Mouse (Mus musculus): ENCODE results near the gene Adck1.
"Not testable (repeated sequence)": the region's sequence is repeated elsewhere in the genome, so short reads cannot be mapped to it uniquely, and the experiment has no call there.

The Adck1 gene

GRCm38 (mm10) chr12:88360441-88361119 lies at the start of gene Adck1:
Gene Adck1 (plus strand): TSS chr12:88360554.
- DNase-seq = peak; percentile 93

- no peak for DNase-seq
Observed at GRCm38 (mm10) chr12:88314556-88314955, 45.8 kb upstream of the Adck1 start.

GRCm38 (mm10) chr12:88323926-88324325 lies 36.4 kb upstream of the Adck1 start, which contains the start of gene Gm5039:
Gene Gm5039 (minus strand): TSS chr12:88324026.
- DNase-seq = not testable (repeated sequence)

DNA sequence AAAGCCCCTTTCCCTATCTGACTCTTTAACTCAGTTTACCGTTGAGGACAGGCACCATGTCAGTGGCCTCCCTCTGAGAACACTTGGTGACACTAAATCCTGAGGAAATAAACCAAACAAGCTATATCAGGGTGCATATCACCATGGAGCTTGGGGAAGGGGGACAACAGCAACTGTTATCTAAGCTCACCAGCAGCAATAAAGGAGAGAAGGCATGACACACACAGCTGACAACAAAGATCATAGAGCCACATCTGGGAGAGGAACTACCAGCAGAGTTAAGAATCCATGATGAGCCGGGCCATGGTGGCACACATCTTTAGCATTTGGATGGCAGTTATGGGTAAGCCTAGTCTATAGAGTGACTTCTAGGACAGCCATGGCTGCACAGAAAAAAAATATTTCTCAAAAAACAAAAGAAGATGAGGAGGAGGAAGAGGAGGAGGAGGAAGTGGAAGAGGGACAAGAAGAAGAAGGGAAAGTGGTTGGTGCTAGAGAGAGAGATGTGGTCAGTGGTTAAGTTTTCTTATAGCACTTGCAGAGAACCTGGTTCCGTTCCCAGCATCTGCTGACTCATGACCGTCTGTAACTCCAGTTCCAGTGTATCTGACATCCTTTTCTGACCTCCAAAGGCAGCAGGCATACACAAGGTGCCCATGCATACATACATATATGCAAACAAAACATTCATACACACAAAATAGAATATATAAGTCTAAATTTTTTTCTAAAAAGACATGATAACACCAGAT lies 23.5 kb upstream of the Adck1 start:
- not testable (repeated sequence) for DNase-seq

- DNase-seq = not testable (repeated sequence)
Observed at GRCm38 (mm10) chr12:88341286-88341685, 19.1 kb upstream of the Adck1 start.

DNA sequence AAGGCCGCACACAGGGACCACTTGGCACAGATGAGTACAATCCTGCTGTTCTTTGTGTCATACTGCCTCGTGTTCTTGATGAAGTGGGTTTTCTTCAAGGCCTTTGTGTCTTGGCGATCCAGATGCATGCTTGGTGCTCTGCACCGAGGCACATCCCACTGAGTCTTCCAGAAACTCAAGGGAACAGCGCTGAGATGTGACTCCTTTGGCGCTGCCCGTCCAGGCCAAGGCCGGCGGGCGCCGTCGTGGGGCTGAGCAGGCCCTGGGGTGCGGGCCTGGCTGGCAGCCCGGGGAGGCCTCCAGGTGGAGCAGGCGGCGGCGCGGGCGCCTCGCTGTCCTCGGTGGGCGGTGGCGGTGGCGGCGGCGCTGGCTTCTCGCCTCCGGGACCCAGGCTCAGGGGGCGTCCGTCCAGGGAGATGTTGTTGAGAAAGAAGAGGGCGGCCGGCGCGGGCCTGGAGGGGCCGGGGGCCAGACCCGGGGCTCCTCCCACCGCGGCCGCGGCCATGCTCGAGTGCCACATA lies 6.1 kb upstream of the Adck1 start:
- DNase-seq = no peak

- no peak for DNase-seq
Observed at GRCm38 (mm10) chr12:88361120-88361445, 729 bp downstream of the Adck1 start.

DNA sequence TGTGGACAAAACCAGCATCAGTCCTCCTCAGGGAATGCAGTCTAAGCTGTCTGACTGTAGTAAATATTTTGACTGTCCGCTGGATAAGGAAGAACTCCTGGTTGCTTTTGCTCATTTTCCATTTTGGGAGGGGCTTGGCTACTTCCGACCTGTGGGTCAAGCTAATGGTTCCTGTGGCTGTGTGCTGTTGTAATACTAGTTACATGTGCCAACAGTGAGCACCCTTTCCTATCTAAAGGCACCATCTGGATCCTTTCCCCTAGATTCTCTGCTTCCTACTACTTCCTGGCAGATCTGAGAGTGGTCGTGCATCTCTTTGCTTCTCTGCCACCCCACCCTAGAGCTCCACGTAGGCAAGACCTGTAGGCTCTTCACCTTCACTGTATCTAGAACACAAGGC lies 7.3 kb downstream of the Adck1 start:
- no peak for DNase-seq

DNA sequence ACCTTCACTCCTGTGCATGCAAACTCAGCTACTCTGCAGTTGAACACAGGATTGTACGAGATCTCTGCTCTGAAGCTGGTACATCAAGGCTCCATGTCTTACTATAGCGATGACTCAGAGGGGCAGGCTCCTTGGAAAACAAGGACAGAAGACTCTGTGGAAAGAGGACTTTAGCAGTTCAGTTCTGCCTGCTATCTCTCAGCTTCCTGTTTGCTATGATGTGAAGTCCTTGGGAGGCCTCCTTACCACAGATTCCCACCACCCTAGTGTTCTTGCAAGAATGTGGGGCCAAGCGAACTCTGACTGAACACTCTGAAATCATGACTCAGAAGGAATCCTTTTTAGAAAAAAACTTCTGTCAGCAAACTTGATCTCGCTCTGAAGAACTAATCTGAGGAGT lies 8.3 kb downstream of the Adck1 start:
- no peak for DNase-seq

DNA sequence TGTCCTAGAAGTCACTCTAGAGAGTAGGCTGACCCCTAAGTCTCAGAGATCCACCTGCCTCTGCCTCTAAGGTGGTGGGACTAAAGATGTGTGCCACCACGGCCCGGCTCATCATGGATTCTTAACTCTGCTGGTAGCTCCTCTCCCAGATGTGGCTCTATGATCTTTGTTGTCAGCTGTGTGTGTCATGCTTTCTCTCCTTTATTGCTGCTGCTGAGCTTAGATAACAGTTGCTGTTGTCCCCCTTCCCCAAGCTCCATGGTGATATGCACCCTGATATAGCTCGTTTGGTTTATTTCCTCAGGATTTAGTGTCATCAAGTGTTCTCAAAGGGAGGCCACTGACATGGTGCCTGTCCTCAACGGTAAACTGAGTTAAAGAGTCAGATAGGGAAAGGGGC lies 9.3 kb downstream of the Adck1 start:
- not testable (repeated sequence) for DNase-seq

GRCm38 (mm10) chr12:88370321-88370720 lies 10.0 kb downstream of the Adck1 start:
- not testable (repeated sequence) for DNase-seq

DNA sequence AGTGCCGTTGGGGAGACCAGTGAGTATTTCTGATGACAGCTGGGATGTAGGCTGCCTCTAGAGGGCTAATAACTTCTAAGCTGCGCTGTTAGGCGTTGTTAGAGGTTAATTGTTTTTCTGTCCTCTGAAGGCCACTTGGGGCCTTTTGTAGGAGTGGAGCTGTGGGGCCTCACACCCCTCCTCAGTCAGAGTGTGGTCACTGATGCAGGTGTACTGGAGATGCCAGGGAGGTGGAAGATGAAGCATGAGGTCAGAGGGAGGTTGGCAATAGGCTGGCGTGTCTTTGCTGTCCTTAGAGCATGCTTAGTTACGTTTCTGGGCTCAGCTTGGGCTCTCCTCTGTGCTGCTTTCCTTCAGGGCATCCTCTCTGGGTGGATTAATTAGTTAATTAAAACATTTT lies 11.7 kb downstream of the Adck1 start:
- DNase-seq = no peak

GRCm38 (mm10) chr12:88376820-88377219 lies 16.5 kb downstream of the Adck1 start:
- DNase-seq = peak; percentile 21

DNA sequence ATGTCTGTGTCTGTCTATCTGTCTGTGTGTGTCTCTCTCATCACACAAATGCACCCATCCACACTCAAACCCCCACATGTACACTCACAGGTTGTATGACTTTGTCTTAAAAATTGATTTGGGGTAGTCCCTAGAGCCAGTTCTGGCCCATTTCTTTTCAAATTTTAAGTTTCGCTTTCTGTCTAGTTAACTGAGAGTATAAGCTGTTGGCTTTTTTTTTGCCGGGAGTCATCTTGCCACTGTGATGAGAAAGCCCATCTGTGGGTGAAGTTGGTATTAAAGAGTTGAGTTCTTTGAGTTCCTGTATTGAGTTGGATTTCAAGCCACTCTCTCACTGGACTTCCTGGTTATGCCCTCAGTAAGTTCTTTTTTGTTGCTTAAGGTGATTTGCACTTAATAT lies 17.9 kb downstream of the Adck1 start:
- DNase-seq = no peak

GRCm38 (mm10) chr12:88388832-88389231 lies 28.5 kb downstream of the Adck1 start:
- no peak for DNase-seq

GRCm38 (mm10) chr12:88398658-88399057 lies 38.3 kb downstream of the Adck1 start:
- DNase-seq = no peak

DNA sequence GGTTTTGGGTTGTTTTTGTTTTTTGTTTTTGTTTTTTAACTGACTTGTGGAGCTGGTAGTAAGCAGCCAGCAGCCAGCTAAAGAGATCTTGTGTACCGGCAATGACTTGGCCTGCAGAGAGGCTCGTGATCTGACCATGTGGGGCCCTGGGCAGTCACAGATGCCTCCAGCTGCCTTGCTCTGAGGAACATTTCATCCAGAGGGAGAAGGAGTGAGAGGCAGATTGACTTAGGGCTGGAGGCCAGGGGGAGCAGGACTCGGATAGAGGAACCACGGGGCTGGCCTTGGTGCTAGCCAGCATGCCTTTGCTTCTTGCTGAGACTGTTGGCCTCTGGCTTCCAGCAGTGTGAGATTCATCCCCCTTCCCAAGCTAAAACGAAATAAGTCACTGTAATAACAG lies 43.2 kb downstream of the Adck1 start:
- DNase-seq = no peak

- DNase-seq = peak; percentile 82
Observed at GRCm38 (mm10) chr12:88405113-88405512, 44.8 kb downstream of the Adck1 start.

DNA sequence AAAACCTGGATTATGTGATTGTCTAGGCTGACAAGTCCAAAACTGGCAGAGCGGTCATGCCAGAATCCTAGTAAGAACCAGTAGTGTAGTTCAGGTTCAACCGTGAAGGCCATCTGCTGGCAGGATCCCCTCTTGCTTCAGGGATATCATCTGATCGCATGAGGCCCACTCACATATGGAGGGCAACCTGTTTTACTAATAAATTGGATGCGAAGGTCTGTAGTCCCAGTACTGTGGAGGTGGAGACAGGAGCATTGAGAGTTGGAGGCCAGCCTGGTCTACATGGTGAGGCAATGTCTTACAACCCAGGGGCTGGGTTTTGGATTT lies 47.6 kb downstream of the Adck1 start:
- no peak for DNase-seq

DNA sequence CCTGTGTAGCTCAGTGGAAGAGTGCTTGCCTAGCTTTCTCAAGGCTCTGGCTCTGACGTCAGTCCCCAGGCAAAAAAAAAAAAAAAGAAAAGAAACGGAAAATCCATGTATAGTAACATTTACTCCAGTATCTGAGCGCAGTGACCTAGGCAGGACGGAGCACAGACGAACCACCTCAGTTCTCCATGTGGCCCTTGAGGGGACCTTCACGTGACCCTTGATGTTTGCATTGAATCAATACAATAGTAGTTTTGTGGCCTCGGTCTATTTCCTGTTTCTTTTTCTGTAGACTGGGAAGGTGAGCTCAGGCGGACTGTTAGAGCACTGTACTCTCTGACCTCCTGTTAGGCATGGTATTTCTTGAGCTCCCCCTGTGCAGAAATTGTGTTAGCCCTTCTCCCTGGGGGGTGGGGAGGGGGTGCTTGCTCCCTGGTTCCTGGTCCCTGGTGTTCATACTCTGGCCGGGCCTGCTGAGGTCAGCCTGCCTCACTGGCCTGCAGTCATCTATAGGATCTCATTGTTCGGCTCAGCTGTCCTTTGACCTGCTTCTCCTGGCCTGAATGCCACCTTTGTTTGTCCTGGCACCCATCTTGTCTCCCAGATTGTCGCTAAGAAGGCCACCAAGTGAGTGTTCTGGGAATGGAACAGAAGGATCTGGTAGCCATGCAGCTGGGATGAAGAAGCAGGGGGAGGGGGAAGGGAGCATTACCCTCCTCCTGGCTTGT lies 48.1 kb downstream of the Adck1 start:
- no peak for DNase-seq

- no peak for DNase-seq
Observed at GRCm38 (mm10) chr12:88413239-88413638, 52.9 kb downstream of the Adck1 start.

GRCm38 (mm10) chr12:88419912-88420621 lies 59.7 kb downstream of the Adck1 start:
- no peak for DNase-seq

GRCm38 (mm10) chr12:88426926-88427325 lies 66.6 kb downstream of the Adck1 start:
- no peak for DNase-seq
